Mouse (Mus musculus) Muller cell, postnatal 12 days (primary cell): ENCODE results near the gene Taf1c.

Source experiments
- DNase-seq: peaks from one replicate; pipeline ENCODE4 v3.0.0-alpha.2; 2015; ENCODE audit errors: inconsistent ontology term

Gene Taf1c

DNA sequence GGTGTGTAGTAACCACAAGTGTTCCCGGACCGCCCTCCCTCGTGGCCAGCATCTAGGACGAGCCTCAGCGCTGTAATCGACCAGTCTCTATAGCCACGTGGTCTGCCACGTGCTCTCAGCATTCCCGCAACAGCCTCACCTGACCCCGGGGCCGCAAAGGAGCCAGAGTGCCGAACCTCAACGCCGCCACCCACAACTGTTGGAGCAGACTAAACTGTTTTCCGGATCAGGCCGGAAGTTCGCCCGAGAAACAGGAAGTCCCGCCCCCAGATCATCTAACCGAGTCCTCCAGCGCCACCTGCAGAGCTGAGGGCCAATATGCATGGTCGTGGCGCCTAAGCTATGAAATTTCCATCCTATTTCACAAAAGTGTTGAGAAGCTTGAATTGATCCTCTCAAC is at the start of gene Taf1c:
Gene Taf1c, minus strand, starts transcription at position 227 of the 400 bp plus-strand sequence.
- DNase-seq: peak; percentile 89

DNA sequence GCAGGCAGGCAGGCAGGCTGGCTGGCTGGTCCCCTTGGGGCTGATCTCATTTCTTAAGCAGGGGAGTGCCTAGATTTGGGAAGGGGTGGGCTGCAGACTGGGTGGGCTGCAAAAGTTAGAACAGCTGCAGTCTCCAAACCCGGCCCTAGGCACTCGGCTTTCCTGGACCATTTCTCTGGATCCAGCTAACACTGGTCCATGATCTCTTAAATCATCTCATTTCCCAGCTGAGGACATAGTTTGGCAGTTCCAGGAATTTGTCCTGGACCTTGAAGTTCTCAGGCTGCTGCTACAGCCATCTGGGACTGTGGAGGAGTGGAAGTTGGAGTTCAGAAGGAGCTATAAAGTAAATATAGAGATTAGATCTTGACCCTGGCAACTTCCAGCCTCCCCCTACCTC is 46.3 kb upstream of the Taf1c start:
- DNase-seq: no peak

DNA sequence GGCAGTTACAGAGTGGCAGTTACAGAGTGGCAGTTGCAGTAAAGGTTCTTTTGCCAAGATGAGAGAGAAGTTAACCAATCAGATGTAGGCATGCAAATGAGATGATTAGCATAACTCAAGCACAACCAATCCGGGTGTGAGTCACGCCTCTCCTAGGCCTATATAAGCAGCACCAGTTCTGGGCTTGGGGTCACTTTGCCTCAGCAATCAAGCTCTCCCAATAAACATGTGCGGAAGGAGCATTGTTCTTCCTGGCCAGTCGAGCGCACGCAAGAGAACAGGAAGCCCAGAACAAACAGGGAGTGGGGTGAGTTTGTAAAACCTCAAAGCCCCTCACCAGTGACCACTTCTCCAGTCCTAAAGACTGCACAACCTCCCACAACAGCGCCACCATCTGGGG is 41.8 kb upstream of the Taf1c start:
- DNase-seq: no peak

DNA sequence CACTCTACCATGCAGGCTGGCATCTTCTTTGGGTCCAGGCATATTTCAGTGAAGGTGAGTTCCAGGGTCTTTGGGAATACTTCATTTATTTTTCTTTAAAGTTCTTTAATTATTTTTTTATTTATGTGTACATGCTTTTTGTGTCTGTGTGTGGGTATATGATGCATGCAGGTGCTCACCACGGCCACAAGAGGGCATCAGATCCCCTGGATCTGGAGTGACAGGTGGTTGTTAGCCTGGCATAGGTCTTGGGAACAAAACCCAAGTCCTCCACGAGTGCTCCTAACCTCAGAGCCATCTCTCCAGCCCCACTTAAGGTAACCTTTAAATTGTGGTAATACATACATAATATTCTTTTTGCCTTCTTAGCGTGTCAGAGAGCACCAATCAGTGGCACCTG is 41.2 kb upstream of the Taf1c start:
- DNase-seq: no peak

GRCm38 (mm10) chr8:119644981-119645597 is 40.1 kb upstream of the Taf1c start:
- DNase-seq: no peak

- no peak for DNase-seq
These were observed 39.5 kb upstream of the Taf1c start for GRCm38 (mm10) chr8:119644429-119644960.

DNA sequence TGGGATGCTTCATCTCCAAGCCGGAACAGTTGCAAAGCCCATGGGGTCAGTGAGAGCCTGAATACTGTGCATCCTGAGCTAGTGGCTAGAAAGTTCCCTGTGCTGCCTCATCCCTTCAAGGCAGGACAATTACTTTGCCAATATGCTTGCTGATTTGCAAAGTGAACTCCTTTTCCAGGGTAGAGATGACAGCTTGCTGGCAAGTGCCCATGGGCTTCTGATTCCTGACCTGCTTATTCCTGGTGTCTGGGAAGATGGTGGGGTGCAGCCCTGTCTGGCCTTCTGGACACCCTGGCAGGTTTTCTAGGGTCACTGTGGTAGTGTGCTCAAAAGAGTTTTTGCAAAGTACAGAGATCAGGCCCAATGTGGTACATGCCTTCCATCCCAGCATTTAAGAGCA is 37.9 kb upstream of the Taf1c start:
- DNase-seq: no peak

DNA sequence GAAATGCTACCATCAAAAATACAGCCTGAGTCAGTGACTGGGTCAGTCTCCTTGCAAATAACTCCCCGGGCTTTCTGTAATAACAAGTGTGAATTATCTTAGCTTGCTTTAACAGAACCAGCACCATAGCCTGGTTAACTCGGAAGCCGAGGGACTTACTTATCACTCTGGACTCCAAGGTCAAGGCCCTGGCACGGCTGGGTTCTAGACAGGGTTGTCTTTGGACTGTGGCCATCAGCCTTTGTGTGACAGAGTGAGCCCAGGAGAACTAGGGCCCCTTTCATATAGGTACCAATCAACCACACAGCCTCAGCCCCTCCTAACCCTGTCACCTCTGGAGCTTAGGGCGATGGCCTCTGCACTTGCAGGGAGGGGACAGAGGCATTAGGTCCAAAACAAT is 36.0 kb upstream of the Taf1c start:
- DNase-seq: no peak

GRCm38 (mm10) chr8:119639798-119640197 is 34.8 kb upstream of the Taf1c start:
- no peak for DNase-seq

DNA sequence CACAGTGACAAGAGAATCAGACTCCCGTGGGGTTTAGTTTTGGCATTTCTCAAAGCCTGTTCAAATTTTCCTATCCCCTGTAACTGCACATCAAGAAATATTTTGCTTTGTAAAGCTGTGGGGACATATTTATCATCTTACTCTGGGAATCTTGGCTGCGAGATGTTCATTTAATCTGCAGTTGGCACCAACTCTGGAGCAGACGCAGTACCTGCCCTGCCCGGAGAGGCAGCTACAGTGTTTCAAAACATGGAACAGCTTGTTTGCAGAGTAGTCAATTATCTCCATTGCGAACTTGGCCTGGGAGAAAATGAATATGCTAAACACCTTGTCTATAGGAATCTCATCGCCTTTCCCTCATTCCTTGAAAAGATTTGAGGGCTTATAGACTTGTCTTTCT is 33.2 kb upstream of the Taf1c start:
- DNase-seq: no peak

DNA sequence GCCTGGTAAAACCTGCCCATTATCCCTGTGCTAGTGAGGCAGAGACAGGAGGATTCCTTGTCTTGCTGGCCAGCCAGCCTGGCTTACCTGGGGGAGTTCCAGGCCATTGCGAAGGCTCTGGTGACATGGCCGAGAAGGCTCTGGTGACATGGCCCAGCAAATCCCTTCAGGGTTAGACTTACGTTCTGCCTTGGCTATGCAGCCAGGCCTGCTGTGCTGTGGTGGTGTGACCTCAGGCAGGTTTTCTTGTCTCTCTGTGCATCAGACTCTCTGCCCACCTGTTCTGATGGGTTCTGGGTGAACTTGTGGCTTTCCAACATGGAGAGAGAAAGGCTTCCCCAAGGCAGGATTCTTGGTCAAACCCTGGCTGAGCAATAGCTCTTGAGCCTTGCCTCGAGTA is 32.4 kb upstream of the Taf1c start:
- no peak for DNase-seq

GRCm38 (mm10) chr8:119636766-119637165 is 31.7 kb upstream of the Taf1c start:
- no peak for DNase-seq

DNA sequence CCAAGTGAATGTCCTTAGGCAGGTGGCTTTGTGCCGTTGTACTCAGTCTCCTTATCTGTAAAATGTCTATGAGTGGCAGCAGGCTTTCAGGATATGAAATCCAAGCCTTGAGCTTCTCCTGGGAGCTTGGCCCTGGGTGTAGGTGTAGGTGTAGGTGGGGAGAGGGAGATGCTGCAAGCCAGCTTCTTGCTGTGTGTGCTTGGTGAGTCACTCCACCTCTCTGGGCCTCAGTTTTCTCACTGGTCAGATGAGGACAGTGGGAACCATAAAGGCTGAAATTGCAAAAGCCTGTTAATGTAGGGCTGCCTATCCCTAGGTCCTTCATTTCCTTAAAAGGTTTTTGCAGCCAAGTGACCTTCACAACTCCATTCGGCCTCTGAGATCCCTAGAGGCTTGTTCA is 30.9 kb upstream of the Taf1c start:
- DNase-seq: no peak

DNA sequence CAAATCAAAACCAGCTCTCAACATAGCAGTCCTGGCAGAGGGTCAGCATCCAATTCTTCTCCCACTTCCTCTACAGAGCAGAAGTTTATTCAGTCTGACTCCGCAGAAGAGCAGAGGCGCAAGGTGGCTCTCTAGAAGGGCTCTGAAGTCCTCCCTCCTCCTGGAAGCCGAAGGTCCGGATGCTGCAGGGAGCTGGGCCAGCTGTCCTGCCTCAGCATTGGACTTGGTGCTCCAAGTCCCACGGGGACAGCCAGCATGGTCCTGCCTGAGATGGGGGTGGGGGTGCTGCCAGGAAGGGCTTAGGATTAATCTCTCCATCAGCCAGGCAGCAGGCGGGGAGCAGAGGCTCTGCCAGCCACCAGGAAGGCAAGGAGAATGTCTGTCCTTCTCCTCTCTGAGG is 30.4 kb upstream of the Taf1c start, which contains the start of gene Kcng4:
Gene Kcng4, minus strand, starts transcription at position 303 of the 400 bp plus-strand sequence.
- DNase-seq: no peak

DNA sequence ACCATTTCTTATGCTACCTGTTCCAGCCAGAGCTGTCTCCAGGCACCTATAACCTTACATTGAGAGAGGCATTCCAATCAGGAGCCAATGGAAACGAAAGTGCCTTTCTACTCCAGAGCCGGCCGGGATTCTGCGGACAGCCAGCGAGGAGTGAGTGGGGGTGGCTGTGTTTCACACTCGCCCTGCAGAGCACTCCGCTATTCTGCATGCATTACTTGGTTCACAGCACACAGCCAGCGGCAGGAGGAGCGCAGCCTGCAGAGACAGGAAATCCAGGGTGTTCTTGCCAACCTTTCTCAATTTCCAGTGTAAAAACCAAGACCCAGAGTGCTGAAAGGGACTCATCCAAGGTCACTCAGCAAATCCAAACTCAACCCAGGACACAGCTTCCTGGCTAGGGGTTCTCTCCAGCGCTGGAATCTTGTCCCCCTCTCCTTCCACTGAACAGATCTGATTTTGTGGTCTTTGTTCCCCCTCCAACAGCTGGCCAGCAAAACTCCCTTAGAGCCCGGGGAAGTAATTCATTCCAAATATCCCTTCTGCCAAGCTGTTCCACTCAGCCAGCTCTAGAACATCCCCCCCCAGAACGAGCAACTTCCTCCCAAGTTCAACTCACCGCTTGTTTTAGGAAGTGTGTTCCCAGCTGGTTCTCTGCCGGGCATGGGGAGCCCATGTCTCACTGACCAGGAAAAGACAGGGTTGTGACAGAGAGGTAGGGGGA is 29.8 kb upstream of the Taf1c start:
- DNase-seq: peak; percentile 31

DNA sequence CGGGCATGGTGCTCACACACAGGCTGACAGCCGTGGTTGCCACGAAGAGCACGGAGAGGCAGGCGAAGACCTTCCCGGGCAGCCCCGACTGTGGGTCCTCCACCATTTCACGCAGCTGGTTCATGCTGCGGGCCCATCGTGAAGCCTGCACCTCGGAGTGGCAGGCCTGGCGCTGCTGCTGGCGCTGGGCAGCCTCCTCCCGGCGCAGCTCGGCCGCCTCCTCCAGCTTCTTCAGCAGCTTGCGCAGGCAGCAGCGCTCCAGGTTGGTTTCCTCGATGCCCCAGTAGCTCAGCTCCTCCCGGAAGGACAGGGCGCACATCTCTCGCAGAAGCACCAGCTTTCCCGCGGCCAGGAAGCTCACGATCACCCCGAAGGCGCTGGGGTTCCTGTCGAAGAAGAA is 27.9 kb upstream of the Taf1c start:
- no peak for DNase-seq

GRCm38 (mm10) chr8:119632246-119632645 is 27.2 kb upstream of the Taf1c start:
- DNase-seq: no peak

DNA sequence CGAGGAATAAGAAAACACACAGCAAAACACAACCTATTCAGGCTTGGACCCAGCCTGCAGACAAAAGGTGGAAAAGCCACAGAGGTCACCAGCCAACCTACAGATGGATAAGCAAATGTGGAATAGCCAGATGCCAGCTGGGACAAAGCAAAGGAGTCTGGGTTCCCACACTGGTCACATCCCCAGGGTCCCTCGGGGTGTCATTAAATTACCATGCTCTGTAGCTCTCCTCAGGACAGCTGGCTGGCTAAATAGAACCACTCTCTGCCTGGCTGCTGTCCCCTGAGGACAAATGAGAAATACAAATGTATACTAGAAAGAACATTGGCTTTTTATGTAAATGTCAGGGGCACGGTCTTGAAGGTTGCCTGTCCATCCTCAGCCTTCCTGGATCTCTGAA is 25.8 kb upstream of the Taf1c start:
- no peak for DNase-seq

GRCm38 (mm10) chr8:119627613-119628359 is 22.8 kb upstream of the Taf1c start:
- DNase-seq: no peak

DNA sequence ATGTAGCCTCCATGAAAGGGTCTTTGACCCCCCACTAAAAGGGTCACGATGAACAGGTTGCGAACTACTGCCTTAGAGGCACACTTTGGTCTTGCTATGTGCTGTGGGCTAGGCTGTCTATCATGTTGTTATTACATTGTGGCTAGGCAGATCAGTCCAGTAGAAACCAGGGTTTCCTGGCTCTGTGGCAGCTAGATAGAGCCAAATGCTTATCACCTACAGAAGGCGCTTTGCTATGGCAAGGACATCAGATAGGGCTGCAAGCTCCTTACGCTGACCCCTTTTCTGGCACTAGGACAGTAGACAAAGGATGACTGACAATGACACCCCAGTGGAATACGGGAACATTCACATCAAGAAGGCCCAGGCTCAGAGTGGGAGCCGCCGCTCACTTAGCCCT is 22.2 kb upstream of the Taf1c start:
- no peak for DNase-seq

DNA sequence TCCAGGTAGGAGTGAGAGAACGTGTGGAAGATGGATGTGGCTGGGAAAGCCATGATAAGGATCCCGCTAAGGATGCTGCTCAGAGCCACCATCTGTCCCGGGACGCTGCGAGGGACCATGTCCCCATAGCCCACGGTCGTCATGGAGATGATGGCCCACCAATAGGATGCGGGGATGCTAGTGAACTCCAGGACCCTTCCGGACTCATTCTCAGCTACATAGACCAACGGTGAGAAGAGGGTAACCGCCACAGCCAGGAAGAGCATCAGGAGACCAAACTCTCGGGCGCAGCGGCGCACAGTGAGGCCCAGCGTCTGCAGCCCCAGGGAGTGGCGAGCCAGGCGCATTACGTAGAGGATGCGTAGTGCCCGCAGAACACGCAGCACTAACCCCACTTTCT is 20.8 kb upstream of the Taf1c start:
- DNase-seq: no peak

DNA sequence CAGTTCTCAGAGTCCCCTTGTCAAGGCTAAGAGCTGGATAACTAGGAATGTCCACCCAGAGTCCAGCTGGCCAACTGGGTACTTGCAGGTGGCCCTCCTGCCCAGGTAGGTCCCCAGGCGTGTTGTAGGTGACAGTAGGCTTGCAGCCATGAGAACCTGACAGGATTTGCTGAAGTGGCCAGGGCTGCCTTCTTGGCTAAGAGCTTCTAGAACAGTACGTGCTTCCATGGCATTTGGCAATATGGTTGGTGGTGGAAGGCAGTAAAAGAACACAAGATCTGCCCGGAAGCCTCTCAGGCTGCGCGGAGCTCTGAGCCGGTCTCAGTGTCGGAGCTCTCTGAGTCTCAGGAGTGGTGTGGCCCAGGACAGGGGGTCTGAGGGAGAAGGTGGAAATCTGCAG is 19.9 kb upstream of the Taf1c start:
- no peak for DNase-seq

DNA sequence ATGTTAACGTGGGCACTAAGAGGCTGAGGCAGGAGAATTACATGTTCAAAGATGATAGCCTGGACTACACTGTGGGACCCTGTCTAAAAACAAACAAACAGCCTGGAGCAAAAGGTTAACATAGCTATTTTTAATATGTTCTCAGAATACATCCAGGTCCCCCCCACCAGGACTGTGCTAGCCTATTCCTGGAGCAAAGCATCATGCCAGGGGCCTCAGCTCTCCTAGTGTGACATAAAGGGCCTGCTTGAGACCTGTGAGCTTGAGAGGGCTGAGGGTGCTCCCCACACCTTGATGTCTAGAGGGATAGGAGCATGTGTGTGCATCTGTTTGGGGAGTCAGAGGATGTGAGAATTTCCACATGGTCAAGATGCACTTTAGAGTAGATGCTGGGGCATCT is 18.7 kb upstream of the Taf1c start:
- DNase-seq: no peak
